Comparison of ENCODE assay signal across 8 mouse cellular contexts in the genomic region with DNA sequence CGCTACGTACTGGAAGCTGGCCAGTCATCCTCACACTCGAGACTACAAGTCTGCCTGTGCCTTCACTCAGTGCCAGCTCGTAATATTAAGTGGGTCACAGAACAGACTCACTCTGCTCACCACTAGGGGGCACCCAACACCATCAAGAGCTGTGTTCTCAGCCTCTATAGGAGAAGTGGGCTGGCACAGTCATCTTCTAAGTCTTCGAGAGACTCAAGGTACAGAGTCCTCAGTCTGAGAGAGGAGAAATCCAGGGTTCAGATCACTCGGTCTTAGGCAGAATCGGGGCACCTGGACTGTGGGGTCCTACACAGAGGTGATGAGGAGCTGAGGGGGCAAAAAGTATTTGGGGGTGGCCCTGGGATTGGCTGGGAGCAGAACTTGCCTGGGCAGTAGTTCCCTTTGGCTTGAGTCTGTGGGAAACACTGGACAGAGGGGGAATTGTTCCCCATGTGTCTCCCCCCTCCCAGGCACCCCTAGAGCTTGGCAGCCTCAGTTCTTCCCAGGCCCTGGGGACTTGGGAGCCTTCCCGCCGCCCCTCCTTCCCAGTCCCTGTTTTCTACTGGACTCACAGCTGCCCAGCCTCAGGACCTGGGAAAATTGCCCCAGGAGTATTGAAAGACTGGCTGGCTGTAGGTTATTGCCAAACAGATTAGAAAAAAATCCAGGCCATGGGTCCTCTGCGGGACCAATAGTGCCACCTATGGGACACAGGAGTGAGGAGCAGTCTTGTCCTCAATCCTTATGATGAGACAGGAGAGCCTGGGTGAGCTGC. TPM values are rescaled to one million over a fixed set of nuclear protein-coding genes. Genes with fewer than 3 reads are reported as not detected.
A peak's percentile ranks its signal among the peaks of the same experiment; 100 is the strongest.
DNase-seq lines count a peak whose midpoint lies in the region; ATAC-seq and TF ChIP-seq lines count a peak whose summit lies in the region.

No protein-coding gene starts in this region.

- no peak overlapping the region for H3K9ac ChIP-seq in forebrain, embryonic 15.5 days (replicated peaks)
- H3K9ac ChIP-seq in lung, embryonic 14.5 days = peak overlapping the region; percentile 37; the same call in 1 of the 2 replicates

- peaks cover 13% of the 10 kb centered on the region for H3K4me1 ChIP-seq in forebrain, embryonic 15.5 days
- 0 out of 2 replicates have a peak, but pooled peaks cover 4% of the 10 kb centered on the region for H3K4me1 ChIP-seq in lung, embryonic 14.5 days (ENCODE audit: insufficient read depth)
- peaks cover 10% of the 10 kb centered on the region for H3K4me1 ChIP-seq in olfactory bulb, adult 2 months (ENCODE audit: control insufficient read depth, insufficient read depth, low read length)
- H3K4me1 ChIP-seq in thymus, adult 2 months (replicated peaks; ENCODE audit: control insufficient read depth, insufficient read depth, low read length) = peaks cover 11% of the 10 kb centered on the region

- 0 out of 2 replicates have a peak overlapping the region, but pooled peaks have one; percentile 6 for H3K4me3 ChIP-seq in forebrain, embryonic 15.5 days
- H3K4me3 ChIP-seq in layer of hippocampus, adult 2 months = no peak overlapping the region
- H3K4me3 ChIP-seq in lung, embryonic 14.5 days (ENCODE audit: low read depth, low read length) = no peak overlapping the region
- no peak overlapping the region for H3K4me3 ChIP-seq in olfactory bulb, adult 2 months (ENCODE audit: insufficient read depth, low read depth, low read length)
- H3K4me3 ChIP-seq in thymus, adult 2 months (ENCODE audit: control insufficient read depth, insufficient read depth, low read length) = no peak overlapping the region

- peak; percentile 96 for DNase-seq in ES-CJ7 (ENCODE audit: low read depth, low spot score)
- peak; percentile 91 for DNase-seq in cerebellum, adult 11 months
- DNase-seq in heart, postnatal 36 days = peak; percentile 91 to 92
- DNase-seq in layer of hippocampus, adult 2 months (ENCODE audit: low spot score in 2 of 2) = peak; percentile 94 to 96
- peak; percentile 98 for DNase-seq in lung, embryonic 14.5 days
- DNase-seq in thymus, adult 2 months = peak; percentile 88

- no peaks in the 10 kb centered on the region for H3K27me3 ChIP-seq in forebrain, embryonic 15.5 days
- no peaks in the 10 kb centered on the region for H3K27me3 ChIP-seq in lung, embryonic 14.5 days (ENCODE audit: insufficient read depth, low read length)
- H3K27me3 ChIP-seq in thymus, adult 2 months (ENCODE audit: control insufficient read depth, insufficient read depth, low read length) = no peaks in the 10 kb centered on the region

- no peaks in the 10 kb centered on the region for H3K9me3 ChIP-seq in forebrain, embryonic 15.5 days
- no peaks in the 10 kb centered on the region for H3K9me3 ChIP-seq in lung, embryonic 14.5 days (ENCODE audit: low read depth, low read length)

- ATAC-seq in forebrain, embryonic 15.5 days (replicated peaks) = peak; percentile 76
- ATAC-seq in lung, embryonic 14.5 days (ENCODE audit: insufficient read depth) = peak; percentile 82

- peak; percentile 84 for TF ChIP-seq CTCF in layer of hippocampus, adult 2 months (conservative IDR thresholded peaks at IDR 0.05)
- peak; percentile 98 for TF ChIP-seq CTCF in lung, embryonic 14.5 days (IDR thresholded peaks at IDR 0.05; ENCODE audit: low read depth)
- TF ChIP-seq CTCF in olfactory bulb, adult 2 months (IDR thresholded peaks at IDR 0.05; ENCODE audit: insufficient read depth, low read depth, low read length) = peak; percentile 15
- TF ChIP-seq CTCF in thymus, adult 2 months (IDR thresholded peaks at IDR 0.05; ENCODE audit: borderline replicate concordance, control insufficient read depth, extremely low read depth, insufficient read depth, low read length, poor library complexity) = peak; percentile 21; the same call in 1 of the 2 replicates

- peak overlapping the region; percentile 29 for H3K4me2 ChIP-seq in forebrain, embryonic 15.5 days (replicated peaks)
- H3K4me2 ChIP-seq in lung, embryonic 14.5 days = peak overlapping the region; percentile 46

- WGBS in forebrain, embryonic 15.5 days = 7% methylated on average over 10 of the region's 10 CpGs
- WGBS in lung, embryonic 14.5 days = 6% methylated on average over 10 of the region's 10 CpGs
- WGBS in olfactory bulb, adult 2 months = 2% methylated on average over 10 of the region's 10 CpGs
- 11% methylated on average over 10 of the region's 10 CpGs for WGBS in thymus, adult 2 months

- no peak for TF ChIP-seq POLR2A in olfactory bulb, adult 2 months (IDR thresholded peaks at IDR 0.05; ENCODE audit: insufficient read depth, low read depth, low read length)
- no peak for TF ChIP-seq POLR2A in thymus, adult 2 months (IDR thresholded peaks at IDR 0.05; ENCODE audit: control insufficient read depth, extremely low read depth, insufficient read depth, low read length, poor library complexity)

- peak overlapping the region; percentile 47 for H3K27ac ChIP-seq in forebrain, embryonic 15.5 days (replicated peaks)
- H3K27ac ChIP-seq in layer of hippocampus, adult 2 months = peak overlapping the region; percentile 80
- peak overlapping the region; percentile 42; the same call in 1 of the 2 replicates for H3K27ac ChIP-seq in lung, embryonic 14.5 days (ENCODE audit: low read depth)
- peak overlapping the region; percentile 27; the same call in 1 of the 2 replicates for H3K27ac ChIP-seq in olfactory bulb, adult 2 months (ENCODE audit: insufficient read depth, low read depth, low read length)
- no peak overlapping the region for H3K27ac ChIP-seq in thymus, adult 2 months (ENCODE audit: control insufficient read depth, insufficient read depth, low read length)

- intact Hi-C loops in heart, postnatal 36 days (cut with DNase I) = loop anchor here (1.0 to 2.0 kb wide), 4 partner anchors 32 to 122 kb away; no protein-coding TSS in a partner anchor

- H3K36me3 ChIP-seq in forebrain, embryonic 15.5 days = no peaks in the 10 kb centered on the region
- no peaks in the 10 kb centered on the region for H3K36me3 ChIP-seq in lung, embryonic 14.5 days (ENCODE audit: insufficient read depth)
- H3K36me3 ChIP-seq in thymus, adult 2 months (ENCODE audit: control insufficient read depth, insufficient read depth, low read length) = no peaks in the 10 kb centered on the region

RNA-seq across cellular contexts. Expression of a gene that starts 4.3 kb away (rescaled TPM):
- 92.4 and 99.6 TPM in 2 replicates for polyA plus RNA-seq in forebrain, embryonic 15.5 days (2015; fragmentation: Nextera tagmentation; extraction: Ambion mirVana)
- total RNA-seq in heart, postnatal 36 days (2021) = 10 to 100 TPM; 76.4 to 84.1 TPM
- 100 to 1,000 TPM; 136 to 151 TPM for total RNA-seq in layer of hippocampus, adult 2 months (2021)
- 95.0 and 96.0 TPM in 2 replicates for polyA plus RNA-seq in lung, embryonic 14.5 days (2014; fragmentation: Nextera tagmentation; extraction: Ambion mirVana)
- not detected in 2 replicates for polyA plus RNA-seq in olfactory bulb, adult 2 months (2012; ENCODE audit: insufficient read depth, insufficient read length, low replicate concordance, missing spikeins)
- 136 and 142 TPM in 2 replicates for polyA plus RNA-seq in thymus, adult 2 months (2012; rRNA removed)

RNA-seq across cellular contexts. Expression of a gene that starts 8.6 kb away (rescaled TPM):
- not detected in 2 replicates for polyA plus RNA-seq in forebrain, embryonic 15.5 days (2015; fragmentation: Nextera tagmentation; extraction: Ambion mirVana)
- total RNA-seq in heart, postnatal 36 days (2021) = not detected
- total RNA-seq in layer of hippocampus, adult 2 months (2021) = not detected
- polyA plus RNA-seq in lung, embryonic 14.5 days (2014; fragmentation: Nextera tagmentation; extraction: Ambion mirVana) = 2.5 and 3.4 TPM in 2 replicates
- polyA plus RNA-seq in olfactory bulb, adult 2 months (2012; ENCODE audit: insufficient read depth, insufficient read length, low replicate concordance, missing spikeins) = not detected in 2 replicates
- polyA plus RNA-seq in thymus, adult 2 months (2012; rRNA removed) = 6.7 and 7.1 TPM in 2 replicates

RNA-seq across cellular contexts. Expression of a gene that starts 12.1 kb away (rescaled TPM):
- polyA plus RNA-seq in forebrain, embryonic 15.5 days (2015; fragmentation: Nextera tagmentation; extraction: Ambion mirVana) = not detected in 2 replicates
- not detected for total RNA-seq in heart, postnatal 36 days (2021)
- total RNA-seq in layer of hippocampus, adult 2 months (2021) = not detected
- polyA plus RNA-seq in lung, embryonic 14.5 days (2014; fragmentation: Nextera tagmentation; extraction: Ambion mirVana) = not detected in 2 replicates
- not detected in 2 replicates for polyA plus RNA-seq in olfactory bulb, adult 2 months (2012; ENCODE audit: insufficient read depth, insufficient read length, low replicate concordance, missing spikeins)
- not detected in 2 replicates for polyA plus RNA-seq in thymus, adult 2 months (2012; rRNA removed)

RNA-seq across cellular contexts. Expression of a gene that starts 12.1 kb away (rescaled TPM):
- not detected in 2 replicates for polyA plus RNA-seq in forebrain, embryonic 15.5 days (2015; fragmentation: Nextera tagmentation; extraction: Ambion mirVana)
- total RNA-seq in heart, postnatal 36 days (2021) = not detected
- not detected for total RNA-seq in layer of hippocampus, adult 2 months (2021)
- 0.30 TPM in 1 of 2 replicates, not detected in the other for polyA plus RNA-seq in lung, embryonic 14.5 days (2014; fragmentation: Nextera tagmentation; extraction: Ambion mirVana)
- polyA plus RNA-seq in olfactory bulb, adult 2 months (2012; ENCODE audit: insufficient read depth, insufficient read length, low replicate concordance, missing spikeins) = not detected in 2 replicates
- 1.5 and 6.2 TPM in 2 replicates for polyA plus RNA-seq in thymus, adult 2 months (2012; rRNA removed)

RNA-seq across cellular contexts. Expression of a gene that starts 23.3 kb away (rescaled TPM):
- polyA plus RNA-seq in forebrain, embryonic 15.5 days (2015; fragmentation: Nextera tagmentation; extraction: Ambion mirVana) = 1.2 TPM in 2 replicates
- 1 to 10 TPM; 1.2 to 3.3 TPM for total RNA-seq in heart, postnatal 36 days (2021)
- total RNA-seq in layer of hippocampus, adult 2 months (2021) = 1 to 10 TPM; 3.1 to 3.5 TPM
- polyA plus RNA-seq in lung, embryonic 14.5 days (2014; fragmentation: Nextera tagmentation; extraction: Ambion mirVana) = 13.6 and 15.5 TPM in 2 replicates
- polyA plus RNA-seq in olfactory bulb, adult 2 months (2012; ENCODE audit: insufficient read depth, insufficient read length, low replicate concordance, missing spikeins) = not detected in 2 replicates
- polyA plus RNA-seq in thymus, adult 2 months (2012; rRNA removed) = 24.8 and 38.0 TPM in 2 replicates

Comparison
In these comparisons a context has a peak if more than half of its experiments do, and no peak if none do; other contexts are left out.
1. CTCF ChIP-seq: peak in every context shown above with its lines; median percentile 98 in lung, embryonic 14.5 days; 84 in layer of hippocampus, adult 2 months; 21 in thymus, adult 2 months; 15 in olfactory bulb, adult 2 months.